Mouse (Mus musculus) G1E (cell line): ENCODE measurements at regions not wholly inside any gene's neighbourhood (a gene's known extent, or its start where the extent isn't known, plus 50 kb on each side); places are given as distances from the start of the nearest gene placed in this dataset.

ENCODE experiments used
- ATAC-seq: 2 replicates; pipeline ENCODE4 v1.8.0; 2016; ENCODE audit warnings: mild to moderate bottlenecking; ENCODE audit not compliant: insufficient number of reproducible peaks, poor library complexity, low FRiP score, severe bottlenecking; ENCODE audit errors: extremely low read depth
- DNase-seq: peaks from one replicate; pipeline ENCODE4 v3.0.0; 2012; ENCODE audit warnings: low spot score
- H3K27me3 ChIP-seq: 2 replicates; pipeline ENCODE4 v1.6.1; 2012; ENCODE audit warnings: mild to moderate bottlenecking, low read length, inconsistent platforms; ENCODE audit not compliant: insufficient read depth
- H3K36me3 ChIP-seq: replicated peaks from 2 replicates; pipeline ENCODE3; 2012; ENCODE audit warnings: mild to moderate bottlenecking, inconsistent platforms
- H3K4me1 ChIP-seq: 2 replicates; pipeline ENCODE4 v1.6.1; 2012; ENCODE audit warnings: low read depth, low read length, inconsistent platforms, mixed read lengths; ENCODE audit not compliant: insufficient read depth
- H3K4me3 ChIP-seq: 2 replicates; pipeline ENCODE4 v1.5.1; 2012; ENCODE audit warnings: low read depth, mild to moderate bottlenecking, inconsistent platforms, low read length, moderate library complexity, mixed read lengths
- H3K9me3 ChIP-seq: replicated peaks from 2 replicates; pipeline ENCODE4 v1.6.1; 2012; ENCODE audit warnings: inconsistent platforms
- CTCF ChIP-seq: IDR thresholded peaks from 2 replicates; pipeline ENCODE4 v1.5.1; 2012; ENCODE audit warnings: low read depth, low read length, inconsistent platforms, mixed read lengths
- GATA1 ChIP-seq: IDR thresholded peaks from 2 replicates; pipeline ENCODE4 v1.6.1; 2012; ENCODE audit warnings: borderline replicate concordance, low read length, inconsistent platforms, mixed read lengths
- GATA2 ChIP-seq: IDR thresholded peaks from 2 replicates; pipeline ENCODE4 v1.6.1; 2012; ENCODE audit warnings: low read depth, low read length, inconsistent platforms, borderline replicate concordance
- POLR2AphosphoS5 ChIP-seq: IDR thresholded peaks from 2 replicates; pipeline ENCODE4 v1.6.1; 2012; ENCODE audit warnings: low read depth, low read length, inconsistent platforms; ENCODE audit not compliant: insufficient replicate concordance
- TAL1 ChIP-seq: conservative IDR thresholded peaks from 2 replicates; pipeline ENCODE4 v1.6.1; 2012; ENCODE audit warnings: low read depth, low read length, inconsistent platforms, mixed read lengths

DNA sequence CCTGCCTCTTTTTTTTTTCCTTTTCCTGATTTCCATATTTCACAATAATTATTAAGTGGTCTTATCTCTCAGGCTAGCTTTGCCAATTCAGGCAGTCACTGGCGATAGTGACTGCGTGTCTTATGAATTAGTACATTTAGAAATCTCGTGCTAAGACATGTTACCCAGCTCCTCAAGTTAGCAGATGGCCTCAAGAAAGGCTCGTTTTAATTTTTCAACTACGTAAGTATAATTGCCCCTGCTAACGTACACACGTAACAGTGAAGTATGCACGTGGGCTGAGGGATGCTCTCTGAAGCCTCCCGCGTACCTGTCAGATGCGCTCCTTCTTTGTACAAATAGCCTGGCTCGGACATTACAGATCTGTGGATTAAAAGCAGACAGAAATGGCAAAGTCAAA, 366.8 kb downstream of the Vrk1 start:
- Histone ChIP-seq H3K4me3 (no peak overlapping the region), H3K36me3 (no peaks in the 10 kb centered on the region), H3K9me3 (peaks cover 70% of the 10 kb centered on the region), H3K27me3 (no peaks in the 10 kb centered on the region), H3K4me1 (no peaks in the 10 kb centered on the region)
- ATAC-seq (no peak), DNase-seq (no peak)
- TF ChIP-seq TAL1 (no peak), GATA2 (no peak), CTCF (no peak), GATA1 (no peak), POLR2AphosphoS5 (no peak)

DNA sequence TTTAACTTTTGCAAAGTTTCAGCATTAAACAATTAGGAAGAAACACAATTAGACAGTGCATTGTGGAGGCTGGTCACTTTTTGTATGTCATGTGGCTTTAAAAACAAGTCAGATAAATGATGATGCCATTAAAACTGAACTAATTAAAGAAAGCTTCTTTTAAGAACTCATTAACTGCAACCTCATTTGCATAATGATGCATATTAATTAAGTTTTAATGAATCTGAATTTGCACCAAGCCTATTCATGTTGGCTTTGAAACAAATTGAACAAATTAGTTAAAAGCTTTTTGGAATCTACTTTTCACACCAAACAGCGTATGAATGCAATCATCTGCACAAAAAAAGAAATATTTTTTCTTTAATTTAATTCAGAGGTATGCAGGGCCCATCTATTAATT, 367.3 kb downstream of the Vrk1 start:
- TF ChIP-seq GATA2 (no peak), POLR2AphosphoS5 (no peak), TAL1 (no peak), CTCF (no peak), GATA1 (no peak)
- peaks cover 73% of the 10 kb centered on the region for H3K9me3 ChIP-seq
- no peak for ATAC-seq

DNA sequence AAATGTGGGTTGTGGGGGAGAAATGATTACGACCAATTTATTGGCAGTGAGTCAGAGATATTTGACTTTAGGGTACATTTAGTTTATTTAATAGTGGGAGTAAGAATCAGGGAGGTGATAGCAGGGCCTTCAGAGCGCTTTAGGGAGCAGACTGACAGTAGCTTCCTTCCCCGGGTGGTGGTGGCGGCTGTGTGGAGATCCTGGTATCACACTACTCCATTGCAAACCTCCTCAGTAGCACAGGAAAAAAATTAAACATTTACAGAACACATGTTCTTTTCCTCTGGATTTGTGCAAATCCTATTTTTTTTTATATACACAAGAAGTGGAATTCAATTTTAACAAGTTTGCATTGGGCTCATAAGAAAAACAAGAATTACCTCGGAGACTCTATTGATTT, 367.7 kb downstream of the Vrk1 start:
- ATAC-seq: no peak
- no peaks in the 10 kb centered on the region for H3K27me3 ChIP-seq
- no peaks in the 10 kb centered on the region for H3K36me3 ChIP-seq
- no peak overlapping the region for H3K4me3 ChIP-seq
- H3K4me1 ChIP-seq: no peaks in the 10 kb centered on the region
- DNase-seq: no peak
- TF ChIP-seq CTCF: no peak
- no peak for TF ChIP-seq TAL1
- no peak for TF ChIP-seq GATA2
- TF ChIP-seq POLR2AphosphoS5: no peak
- TF ChIP-seq GATA1: no peak
- H3K9me3 ChIP-seq: peaks cover 71% of the 10 kb centered on the region

More for the DNA sequence above, 367.3 kb downstream of the Vrk1 start:
- H3K27me3 ChIP-seq: no peaks in the 10 kb centered on the region
- H3K4me1 ChIP-seq: no peaks in the 10 kb centered on the region
- no peaks in the 10 kb centered on the region for H3K36me3 ChIP-seq
- no peak for DNase-seq
- no peak overlapping the region for H3K4me3 ChIP-seq

DNA sequence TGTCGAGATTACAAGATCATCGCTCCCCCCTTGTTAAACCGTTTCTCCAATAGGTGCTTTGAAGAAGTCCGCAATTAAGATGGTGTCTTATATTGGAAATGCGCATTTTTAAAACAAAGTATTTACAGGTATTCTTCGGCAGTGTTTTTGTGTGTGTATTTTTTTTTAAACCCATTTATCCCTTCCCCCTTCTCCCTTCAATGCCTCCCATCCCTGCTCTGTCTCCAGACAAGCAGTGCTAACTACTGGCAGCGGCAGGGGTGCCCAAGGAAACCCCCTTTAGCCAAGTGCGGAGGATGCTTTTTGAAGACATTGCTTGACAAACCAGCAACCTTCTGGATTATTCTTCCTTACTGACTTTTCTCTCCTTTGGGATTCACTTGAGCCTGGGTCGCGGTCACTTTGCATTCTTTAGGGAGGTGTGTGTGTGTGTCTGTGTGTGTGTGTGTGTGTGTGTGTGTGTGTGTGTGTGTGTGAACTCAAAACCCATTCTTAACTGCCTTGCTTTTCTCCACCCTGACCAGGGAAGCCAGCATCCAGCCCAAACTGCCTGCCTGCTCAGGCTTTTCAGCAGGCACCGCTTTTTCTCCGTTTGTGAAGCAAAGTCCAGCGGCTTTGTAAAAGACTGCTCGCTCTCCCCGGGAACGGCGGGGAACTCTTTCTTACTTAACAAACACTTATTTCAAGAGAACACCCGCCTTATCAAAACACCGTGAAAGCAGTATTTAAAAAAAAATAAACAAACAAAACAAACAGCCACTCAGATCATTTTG, 368.5 kb downstream of the Vrk1 start:
- H3K27me3 ChIP-seq: no peaks in the 10 kb centered on the region
- peaks cover 70% of the 10 kb centered on the region for H3K9me3 ChIP-seq
- no peak overlapping the region for H3K4me3 ChIP-seq
- no peaks in the 10 kb centered on the region for H3K36me3 ChIP-seq
- no peaks in the 10 kb centered on the region for H3K4me1 ChIP-seq
- ATAC-seq: no peak
- DNase-seq: no peak
- no peak for TF ChIP-seq TAL1
- no peak for TF ChIP-seq POLR2AphosphoS5
- TF ChIP-seq CTCF: no peak
- no peak for TF ChIP-seq GATA2
- no peak for TF ChIP-seq GATA1

DNA sequence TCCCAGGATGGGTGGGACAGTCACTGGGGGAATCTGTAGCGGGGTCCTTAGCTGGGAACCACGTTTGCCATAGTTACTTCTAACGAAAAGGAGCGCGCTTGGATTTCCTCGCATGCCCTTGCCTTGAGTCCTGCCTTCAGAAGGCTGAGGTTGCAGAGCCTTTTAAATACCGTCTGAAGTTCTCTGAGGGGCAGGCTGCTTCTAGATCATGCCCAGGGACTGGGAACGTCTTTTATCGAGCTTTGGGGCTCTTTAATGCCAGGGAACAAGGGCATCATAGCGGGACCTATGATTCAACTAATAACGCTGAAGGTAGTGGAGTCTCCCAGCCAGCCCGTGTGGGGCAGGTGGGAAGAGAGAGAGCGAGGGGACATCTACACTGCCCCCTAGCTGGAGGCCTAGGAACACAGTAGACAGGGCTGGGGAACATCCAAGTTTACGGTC, 369.1 kb downstream of the Vrk1 start:
- no peak overlapping the region for H3K4me3 ChIP-seq
- no peak for ATAC-seq
- no peaks in the 10 kb centered on the region for H3K36me3 ChIP-seq
- H3K4me1 ChIP-seq: no peaks in the 10 kb centered on the region
- no peak for DNase-seq
- H3K9me3 ChIP-seq: peaks cover 71% of the 10 kb centered on the region
- H3K27me3 ChIP-seq: no peaks in the 10 kb centered on the region
- TF ChIP-seq GATA1 (no peak), GATA2 (no peak)

DNA sequence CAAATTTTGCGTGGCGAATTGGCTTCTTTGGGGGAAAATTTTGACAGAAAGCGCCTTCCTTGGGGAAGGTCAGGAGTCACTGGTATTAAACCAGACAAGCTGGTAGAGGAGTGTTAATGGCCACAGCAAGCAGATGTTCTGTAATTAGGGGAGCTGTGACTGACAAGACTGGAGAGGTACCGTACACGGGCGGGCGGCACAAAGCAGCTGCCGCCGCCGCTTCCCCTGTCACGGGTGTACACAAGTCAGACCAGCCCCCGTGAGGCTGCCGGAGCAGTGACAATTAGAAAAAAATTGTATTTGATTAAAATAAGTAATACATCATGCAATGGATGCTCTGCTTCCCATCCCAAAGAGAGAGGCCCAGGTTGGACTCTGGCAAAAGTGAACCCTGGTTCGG, 369.8 kb downstream of the Vrk1 start:
- TF ChIP-seq POLR2AphosphoS5: no peak
- no peak for TF ChIP-seq GATA2
- no peak for TF ChIP-seq CTCF
- TF ChIP-seq GATA1: no peak
- no peak for TF ChIP-seq TAL1

More for the DNA sequence above, 369.8 kb downstream of the Vrk1 start:
- Histone ChIP-seq H3K4me3 (no peak overlapping the region), H3K36me3 (no peaks in the 10 kb centered on the region), H3K9me3 (peaks cover 71% of the 10 kb centered on the region), H3K27me3 (no peaks in the 10 kb centered on the region), H3K4me1 (no peaks in the 10 kb centered on the region)
- DNase-seq (no peak), ATAC-seq (no peak)
